Mouse (Mus musculus) macrophage (primary cell): ENCODE measurements around the gene Gm49384. TPM values are rescaled to one million over a fixed set of nuclear protein-coding genes. Genes with fewer than 3 reads are reported as not detected.

Experiments
- H3K27ac ChIP-seq: fragments of 350-480 bp; formaldehyde crosslinking; 2 replicates; pipeline ENCODE4 v1.9.0; 2021
- H3K36me3 ChIP-seq: fragments of 350-480 bp; formaldehyde crosslinking; 2 replicates; pipeline ENCODE4 v1.9.0; 2021; ENCODE audit errors: inconsistent target
- H3K4me3 ChIP-seq: fragments of 350-480 bp; formaldehyde crosslinking; 2 replicates; pipeline ENCODE4 v1.9.0; 2021; ENCODE audit errors: inconsistent target
- H3K79me2 ChIP-seq: fragments of 350-480 bp; formaldehyde crosslinking; 2 replicates; pipeline ENCODE4 v1.9.0; 2021; ENCODE audit errors: inconsistent target
- WGBS: methylation state at CpG from one replicate; pipeline ENCODE4 v1.1.7; 2026; ENCODE audit warnings: inconsistent platforms; ENCODE audit not compliant: missing documents; 5-methylcytosine and 5-hydroxymethylcytosine counted together
- polyA plus RNA-seq: library from polyadenylated mRNA; stranded (reverse); fragments of 250-400 nt; gene quantifications from 3 replicates; pipeline ENCODE4 v1.2.4, GENCODE M21; 2018; ENCODE audit warnings: inconsistent platforms

The Gm49384 gene
- polyA plus RNA-seq, 1 experiment from 2014 or later = 6.7 TPM

DNA sequence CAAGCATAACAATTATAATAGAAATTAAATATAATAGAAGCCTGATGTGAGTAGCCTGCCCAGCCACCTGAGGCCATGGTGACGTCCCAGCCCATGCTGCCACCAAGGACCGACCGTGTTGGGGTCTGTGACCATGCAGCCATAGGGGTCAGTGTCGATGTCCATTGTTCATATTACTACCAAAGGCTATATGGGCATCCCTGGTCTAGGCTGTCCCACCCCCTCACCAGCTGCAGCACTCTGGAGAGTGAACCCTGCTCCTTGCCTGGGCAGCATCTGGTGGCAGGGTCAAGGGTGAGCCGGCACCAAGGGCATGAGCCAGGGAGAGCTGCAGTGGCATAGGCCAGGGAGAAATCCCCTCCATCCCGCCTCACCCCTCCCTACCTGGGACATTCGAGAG, 64.2 kb downstream of the Gm49384 start:
- Histone ChIP-seq H3K4me3 (no peak overlapping the region), H3K27ac (no peak overlapping the region), H3K79me2 (no peaks in the 10 kb centered on the region), H3K36me3 (no peaks in the 10 kb centered on the region)
- 95% methylated on average over 7 of the region's 7 CpGs for WGBS

Other genes with a start within 250 kb of the Gm49384 start
- gene Rps29, start 45.1 kb downstream of the Gm49384 start, polyA plus RNA-seq = 591 to 3,066 TPM (median 2,857 TPM) in 3 replicates
- 0.79 to 5.0 TPM (median 0.95 TPM) in 3 replicates for gene Lrr1, start 35.5 kb downstream of the Gm49384 start, polyA plus RNA-seq
- 456 to 589 TPM (median 537 TPM) in 3 replicates for gene Rpl36al, start 20.2 kb downstream of the Gm49384 start, polyA plus RNA-seq
- 69.8 to 86.8 TPM (median 81.4 TPM) in 3 replicates for gene Mgat2, start 20.1 kb downstream of the Gm49384 start, polyA plus RNA-seq
- gene Gm49383, start 7.2 kb downstream of the Gm49384 start, polyA plus RNA-seq = 2.3 to 4.5 TPM (median 2.8 TPM) in 3 replicates
- gene Dnaaf2, start 5.8 kb downstream of the Gm49384 start, polyA plus RNA-seq = 1.5 to 3.6 TPM (median 2.6 TPM) in 3 replicates
- gene Pole2, start 23.9 kb upstream of the Gm49384 start, polyA plus RNA-seq = 2.5 to 13.9 TPM (median 3.7 TPM) in 3 replicates
- 2.3 to 6.4 TPM (median 4.2 TPM) in 3 replicates for gene Klhdc1, start 36.9 kb upstream of the Gm49384 start, polyA plus RNA-seq
- 14.8 to 18.2 TPM (median 15.3 TPM) in 3 replicates for gene Klhdc2, start 92.4 kb upstream of the Gm49384 start, polyA plus RNA-seq
- 22.9 to 41.8 TPM (median 30.3 TPM) in 3 replicates for gene Nemf, start 152.9 kb upstream of the Gm49384 start, polyA plus RNA-seq
- gene Arf6, start 167.9 kb upstream of the Gm49384 start, polyA plus RNA-seq = 84.8 to 161 TPM (median 114 TPM) in 3 replicates
- 0.40 to 0.57 TPM in 2 of 3 replicates, not detected in the other for gene Gm9887, start 168.2 kb upstream of the Gm49384 start, polyA plus RNA-seq